Mouse (Mus musculus) cerebellum, adult 2 months (tissue): ENCODE measurements at regions not wholly inside any gene's neighbourhood (a gene's known extent, or its start where the extent isn't known, plus 50 kb on each side); places are given as distances from the start of the nearest gene placed in this dataset.

Experiments used
- DNase-seq, 2 experiments: peaks; one replicate each; pipeline ENCODE4 v3.0.0; 2021
- H3K27ac ChIP-seq: fragments of 200-500 bp; 2 replicates; pipeline ENCODE4 v1.5.1; 2012; ENCODE audit warnings: low read length, control low read depth, inconsistent platforms; ENCODE audit not compliant: insufficient read depth
- H3K27me3 ChIP-seq: fragments of 200-500 bp; 2 replicates; pipeline ENCODE4 v1.6.1; 2012; ENCODE audit warnings: inconsistent platforms, mild to moderate bottlenecking, low read length, moderate library complexity; ENCODE audit not compliant: control insufficient read depth, insufficient read depth
- H3K4me1 ChIP-seq: fragments of 200-500 bp; 2 replicates; pipeline ENCODE4 v1.6.1; 2011; ENCODE audit warnings: low read length; ENCODE audit not compliant: control insufficient read depth, insufficient read depth
- H3K4me3 ChIP-seq: fragments of 200-500 bp; replicated peaks from 2 replicates; pipeline ENCODE3; 2011; ENCODE audit warnings: mild to moderate bottlenecking, low read depth, low read length, control low read depth; ENCODE audit not compliant: insufficient read depth
- CTCF ChIP-seq: fragments of 200-500 bp; IDR thresholded peaks from 2 replicates; pipeline ENCODE4 v1.5.1; 2011; ENCODE audit warnings: low read depth, mild to moderate bottlenecking, control low read depth, low read length, moderate library complexity, borderline replicate concordance; ENCODE audit not compliant: insufficient read depth
- POLR2A ChIP-seq: fragments of 200-500 bp; IDR thresholded peaks from 2 replicates; pipeline ENCODE4 v1.6.1; 2011; ENCODE audit warnings: low read length, control low read depth, borderline replicate concordance; ENCODE audit not compliant: insufficient read depth
- WGBS: fragments of 180-500 bp; shearing (Covaris S2); methylation state at CpG from one replicate; pipeline ENCODE4 v1.1.7; 2018; 5-methylcytosine and 5-hydroxymethylcytosine counted together

DNA sequence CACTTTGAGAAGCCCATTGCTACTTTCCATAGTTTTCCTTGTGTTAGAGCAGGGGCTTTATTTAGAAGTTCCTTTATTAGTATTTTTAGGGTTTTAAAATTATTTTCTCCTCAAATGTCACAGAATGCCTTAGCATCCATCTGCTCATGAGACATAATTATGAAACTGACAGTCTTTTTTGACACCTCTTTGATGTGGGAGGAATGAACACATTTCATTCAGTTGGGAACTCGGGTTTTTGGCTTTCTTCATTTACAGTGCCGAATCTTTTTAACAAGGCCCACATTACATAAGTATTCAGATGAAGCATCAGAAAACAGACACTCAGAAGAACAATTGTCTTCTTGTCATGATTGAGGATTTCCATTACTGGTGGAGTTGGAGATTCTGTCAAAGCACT is 843.6 kb downstream of the Lrrtm4 start:
- no peak for DNase-seq
- H3K27me3 ChIP-seq = no peaks in the 10 kb centered on the region
- H3K4me1 ChIP-seq = no peaks in the 10 kb centered on the region
- no peak overlapping the region for H3K4me3 ChIP-seq
- TF ChIP-seq CTCF (no peak), POLR2A (no peak)
- H3K27ac ChIP-seq = no peak overlapping the region
- 81% methylated on average over 2 of the region's 2 CpGs for WGBS

GRCm38 (mm10) chr6:80862741-80863140 is 844.1 kb downstream of the Lrrtm4 start:
- Histone ChIP-seq H3K4me1 (no peaks in the 10 kb centered on the region), H3K27me3 (no peaks in the 10 kb centered on the region), H3K27ac (no peak overlapping the region), H3K4me3 (no peak overlapping the region)
- no peak for DNase-seq
- TF ChIP-seq POLR2A = no peak
- TF ChIP-seq CTCF = no peak
- WGBS = 68% methylated on average over 2 of the region's 2 CpGs

GRCm38 (mm10) chr6:80865809-80866603 is 847.3 kb downstream of the Lrrtm4 start:
- DNase-seq = no peak
- H3K27ac ChIP-seq = no peak overlapping the region
- 81% methylated on average over 6 of the region's 6 CpGs for WGBS
- H3K4me3 ChIP-seq = no peak overlapping the region
- no peak for TF ChIP-seq POLR2A
- no peak for TF ChIP-seq CTCF
- no peaks in the 10 kb centered on the region for H3K4me1 ChIP-seq
- H3K27me3 ChIP-seq = no peaks in the 10 kb centered on the region

- H3K4me3 ChIP-seq = no peak overlapping the region
- H3K27ac ChIP-seq = no peak overlapping the region
- H3K4me1 ChIP-seq = peaks cover 3% of the 10 kb centered on the region; the same call in 1 of the 2 replicates
- peak; percentile 55 to 80 for DNase-seq
- TF ChIP-seq POLR2A (no peak), CTCF (no peak)
- no peaks in the 10 kb centered on the region for H3K27me3 ChIP-seq
- WGBS = 5% methylated on average over 3 of the region's 3 CpGs
These were observed 866.7 kb downstream of the Lrrtm4 start for GRCm38 (mm10) chr6:80885363-80885762.

GRCm38 (mm10) chr6:80905220-80905619 is 886.5 kb downstream of the Lrrtm4 start:
- no peak overlapping the region for H3K27ac ChIP-seq

GRCm38 (mm10) chr6:80929799-80930198 is 911.1 kb downstream of the Lrrtm4 start:
- WGBS = 33% methylated on average over 1 of the region's 1 CpGs
- no peak for TF ChIP-seq POLR2A
- no peak for TF ChIP-seq CTCF
- H3K4me1 ChIP-seq = no peaks in the 10 kb centered on the region
- DNase-seq = no peak
- no peak overlapping the region for H3K4me3 ChIP-seq
- H3K27me3 ChIP-seq = no peaks in the 10 kb centered on the region
- H3K27ac ChIP-seq = no peak overlapping the region

More at GRCm38 (mm10) chr6:80905220-80905619, 886.5 kb downstream of the Lrrtm4 start:
- no peak for TF ChIP-seq CTCF
- Histone ChIP-seq H3K4me3 (no peak overlapping the region), H3K27me3 (no peaks in the 10 kb centered on the region), H3K4me1 (no peaks in the 10 kb centered on the region)
- no peak for DNase-seq
- 93% methylated on average over 2 of the region's 2 CpGs for WGBS

GRCm38 (mm10) chr6:80975162-80975561 is 948.3 kb upstream of the Gcfc2 start:
- H3K27me3 ChIP-seq = no peaks in the 10 kb centered on the region
- 82% methylated on average over 2 of the region's 2 CpGs for WGBS
- DNase-seq = no peak
- no peaks in the 10 kb centered on the region for H3K4me1 ChIP-seq
- no peak overlapping the region for H3K4me3 ChIP-seq
- no peak overlapping the region for H3K27ac ChIP-seq
- TF ChIP-seq POLR2A (no peak), CTCF (no peak)

DNA sequence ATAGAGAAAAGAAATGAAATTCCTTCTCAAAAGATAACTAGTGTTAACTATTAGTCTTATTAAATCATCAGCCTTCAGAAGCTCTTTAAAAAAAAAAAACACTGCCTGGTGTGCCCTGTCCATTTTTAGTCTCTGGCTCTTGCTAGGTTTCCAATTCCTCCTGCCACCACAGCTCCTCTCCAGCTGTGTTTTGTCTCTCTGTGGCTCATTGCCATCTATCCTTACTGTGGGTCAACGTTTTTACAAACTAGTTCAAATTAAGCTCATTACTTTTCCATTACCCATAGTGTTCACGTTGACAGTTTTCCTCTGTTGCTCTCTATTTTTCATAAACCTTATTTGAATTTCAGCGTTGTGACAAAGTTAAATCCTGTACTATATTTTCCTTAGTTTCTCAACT is 930.0 kb upstream of the Gcfc2 start:
- H3K27ac ChIP-seq = no peak overlapping the region
- WGBS = 46% methylated on average over 3 of the region's 3 CpGs
- no peak for DNase-seq
- H3K4me3 ChIP-seq = no peak overlapping the region
- no peaks in the 10 kb centered on the region for H3K4me1 ChIP-seq
- TF ChIP-seq POLR2A (no peak), CTCF (no peak)
- no peaks in the 10 kb centered on the region; the same call in 1 of the 2 replicates for H3K27me3 ChIP-seq

- no peak for TF ChIP-seq POLR2A
- no peak for TF ChIP-seq CTCF
- Histone ChIP-seq H3K27ac (no peak overlapping the region), H3K27me3 (no peaks in the 10 kb centered on the region), H3K4me1 (no peaks in the 10 kb centered on the region), H3K4me3 (no peak overlapping the region)
- DNase-seq = no peak
- 96% methylated on average over 3 of the region's 3 CpGs for WGBS
These were observed 898.9 kb upstream of the Gcfc2 start for GRCm38 (mm10) chr6:81024531-81024930.
